Mouse (Mus musculus) heart, postnatal 0 days (tissue): ENCODE data around the gene Olfr1507. TPM values are rescaled to one million over a fixed set of nuclear protein-coding genes. Genes with fewer than 3 reads are reported as not detected.

Experiments used
- ATAC-seq: fragments of 200-750 bp; cut with Nextera tagmentation; 2 replicates; pipeline ENCODE4 v1.8.0; 2017; ENCODE audit warnings: low read depth, moderate number of reproducible peaks, moderate library complexity; ENCODE audit not compliant: insufficient read depth
- DNase-seq: peaks from one replicate; pipeline ENCODE4 v3.0.0-alpha.2; 2016; ENCODE audit warnings: low spot score
- H3K27ac ChIP-seq: fragments of 300-500 bp; sonication (generic); 2 replicates; pipeline ENCODE4 v1.5.1; 2014; ENCODE audit warnings: low read depth, mild to moderate bottlenecking
- H3K27me3 ChIP-seq: fragments of 300-500 bp; sonication (generic); 2 replicates; pipeline ENCODE4 v1.6.1; 2014; ENCODE audit warnings: low read length, mixed read lengths; ENCODE audit not compliant: control insufficient read depth, insufficient read depth
- H3K36me3 ChIP-seq: fragments of 300-500 bp; sonication (generic); replicated peaks from 2 replicates; pipeline ENCODE4 v1.6.1; 2014; ENCODE audit warnings: low read length, mixed read lengths; ENCODE audit not compliant: control insufficient read depth, insufficient read depth
- H3K4me1 ChIP-seq: fragments of 300-500 bp; sonication (generic); 2 replicates; pipeline ENCODE4 v1.6.1; 2014; ENCODE audit warnings: antibody characterized with exemption; ENCODE audit not compliant: control insufficient read depth, insufficient read depth
- H3K4me2 ChIP-seq: fragments of 300-500 bp; sonication (generic); 2 replicates; pipeline ENCODE4 v1.6.1; 2014; ENCODE audit warnings: low read depth, mild to moderate bottlenecking, low read length, moderate library complexity
- H3K4me3 ChIP-seq: fragments of 300-500 bp; sonication (generic); 2 replicates; pipeline ENCODE4 v1.5.1; 2014; ENCODE audit warnings: low read depth, low read length
- H3K9ac ChIP-seq: fragments of 300-500 bp; sonication (generic); replicated peaks from 2 replicates; pipeline ENCODE4 v1.6.1; 2014; ENCODE audit warnings: low read depth, low read length, mixed read lengths
- H3K9me3 ChIP-seq: fragments of 300-500 bp; sonication (generic); replicated peaks from 2 replicates; pipeline ENCODE4 v1.6.1; 2016; ENCODE audit warnings: low read length; ENCODE audit not compliant: control insufficient read depth
- CTCF ChIP-seq: IDR thresholded peaks from 2 replicates; pipeline ENCODE4 v1.5.1; 2016; ENCODE audit warnings: antibody characterized with exemption, control low read depth, low read depth
- EP300 ChIP-seq: IDR thresholded peaks from 2 replicates; pipeline ENCODE4 v1.6.1; 2016; ENCODE audit warnings: antibody characterized with exemption, low read depth
- WGBS: fragments of 180-500 bp; shearing (Covaris S2); extraction: QIAGEN DNeasy Blood & Tissue Kit; methylation state at CpG from one replicate; pipeline ENCODE4 v1.1.7; 2014; 5-methylcytosine and 5-hydroxymethylcytosine counted together
- polyA plus RNA-seq: library from polyadenylated mRNA; unstranded; fragments of >200 nt; fragmentation: Nextera tagmentation; extraction: Ambion mirVana; gene quantifications from 2 replicates; pipeline ENCODE4 v1.2.1, GENCODE M21; 2015
- total RNA-seq: library from RNA; depleted of rRNA; stranded (reverse); fragments of >200 nt; gene quantifications from 2 replicates; pipeline ENCODE4 v1.2.3, GENCODE M21; 2014; ENCODE audit warnings: low replicate concordance; rRNA removed

The Olfr1507 gene
- total RNA-seq = not detected in 2 replicates
- polyA plus RNA-seq = not detected in 2 replicates

DNA sequence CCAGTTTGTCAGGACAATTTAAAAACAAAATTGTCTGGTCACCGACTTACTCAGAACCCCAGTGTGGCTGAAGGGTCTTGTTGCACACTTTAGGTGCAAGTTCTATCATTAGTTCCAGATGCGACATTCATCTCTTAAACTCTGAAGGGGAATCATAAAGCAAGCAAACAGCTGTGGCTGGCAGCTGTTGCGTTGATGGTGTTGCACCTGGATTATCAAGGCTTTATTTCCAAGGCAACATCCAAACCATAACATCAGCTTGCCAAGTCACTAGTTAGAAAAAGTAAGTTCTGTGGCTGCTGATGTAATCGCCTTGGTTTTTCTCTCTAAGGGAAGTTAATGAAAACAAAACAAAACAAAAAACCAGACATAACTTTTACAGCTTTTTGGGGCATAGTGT is at the start of gene Olfr1507:
Gene Olfr1507, minus strand, starts transcription at position 234 of the 400 bp plus-strand sequence.
- H3K4me1 ChIP-seq = no peaks in the 10 kb centered on the region
- H3K36me3 ChIP-seq = no peaks in the 10 kb centered on the region
- WGBS = 67% methylated on average over 4 of the region's 4 CpGs
- H3K9me3 ChIP-seq = no peaks in the 10 kb centered on the region
- TF ChIP-seq EP300 (no peak), CTCF (no peak)
- H3K27me3 ChIP-seq = no peaks in the 10 kb centered on the region
- no peak within 1 kb of the TSS for H3K4me3 ChIP-seq
- no peak within 1 kb of the TSS for H3K27ac ChIP-seq
- H3K9ac ChIP-seq = no peak within 1 kb of the TSS
- no peak for ATAC-seq
- DNase-seq = no peak
- H3K4me2 ChIP-seq = no peak within 1 kb of the TSS

DNA sequence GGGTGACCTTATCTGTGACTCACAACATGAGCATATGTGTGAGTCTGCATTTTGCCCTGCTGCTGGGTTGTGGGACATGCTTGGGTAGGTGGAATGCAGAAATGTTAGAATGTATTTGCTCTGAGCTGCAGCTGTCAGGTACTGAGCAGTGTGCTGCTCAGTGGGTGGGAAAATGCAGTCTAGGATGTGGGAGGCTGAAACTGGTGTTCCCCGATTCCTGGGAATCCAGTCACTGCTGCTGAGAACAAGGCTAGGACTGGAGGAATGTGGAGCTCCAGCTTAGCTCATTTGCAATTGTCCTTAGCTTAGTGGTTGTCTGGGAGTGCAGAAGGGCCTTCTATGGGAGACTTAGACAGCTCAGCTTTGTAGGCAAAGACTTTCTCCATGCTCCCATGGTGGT is 37.8 kb upstream of the Olfr1507 start:
- 76% methylated on average over 1 of the region's 1 CpGs for WGBS
- DNase-seq = no peak
- Histone ChIP-seq H3K36me3 (no peaks in the 10 kb centered on the region), H3K9me3 (no peaks in the 10 kb centered on the region), H3K4me3 (no peak overlapping the region), H3K4me1 (no peaks in the 10 kb centered on the region), H3K27me3 (no peaks in the 10 kb centered on the region), H3K27ac (no peak overlapping the region), H3K4me2 (no peak overlapping the region), H3K9ac (no peak overlapping the region)
- ATAC-seq = no peak
- TF ChIP-seq EP300 (no peak), CTCF (no peak)

DNA sequence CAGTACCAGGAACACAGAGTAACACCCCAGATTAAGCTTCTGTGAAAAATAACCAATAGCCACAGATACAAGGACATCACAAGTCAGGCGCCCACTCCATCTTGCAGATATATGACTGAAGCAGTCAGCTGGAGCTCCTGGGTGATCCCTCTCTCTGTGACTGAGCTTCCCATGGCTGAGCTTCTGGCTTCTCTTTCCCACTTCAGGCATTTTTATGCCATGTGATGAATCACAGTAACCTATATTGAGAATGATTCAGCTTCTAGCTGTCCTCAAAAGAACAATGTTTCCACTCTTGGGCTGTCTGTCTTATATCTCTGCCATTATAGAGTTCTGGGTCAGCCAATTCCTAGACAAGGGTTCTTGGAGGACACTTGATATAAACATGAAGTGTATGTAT is 29.4 kb upstream of the Olfr1507 start:
- ATAC-seq (no peak), DNase-seq (no peak)
- Histone ChIP-seq H3K4me1 (no peaks in the 10 kb centered on the region), H3K4me3 (no peak overlapping the region), H3K27ac (no peak overlapping the region), H3K27me3 (no peaks in the 10 kb centered on the region), H3K4me2 (no peak overlapping the region), H3K36me3 (no peaks in the 10 kb centered on the region), H3K9ac (no peak overlapping the region), H3K9me3 (no peaks in the 10 kb centered on the region)
- 75% methylated on average over 1 of the region's 1 CpGs for WGBS
- no peak for TF ChIP-seq CTCF
- TF ChIP-seq EP300 = no peak

DNA sequence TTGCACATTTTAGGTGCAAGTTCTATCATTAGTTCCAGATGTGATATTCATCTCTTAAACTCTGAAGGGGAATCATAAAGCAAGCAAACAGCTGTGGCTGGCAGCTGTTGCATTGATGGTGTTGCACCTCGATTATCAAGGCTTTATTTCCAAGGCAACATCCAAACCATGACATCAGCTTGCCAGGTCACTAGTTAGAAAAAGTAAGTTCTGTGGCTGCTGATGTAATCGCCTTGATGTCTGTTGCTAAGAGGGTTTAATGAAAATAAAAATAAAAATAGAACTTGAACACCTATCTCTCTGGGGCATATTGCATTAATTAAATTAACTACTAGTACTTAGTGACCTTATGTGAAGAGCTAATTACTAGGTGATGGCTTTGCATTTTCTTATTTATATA is 28.2 kb downstream of the Olfr1507 start, which contains the start of gene Olfr1508:
Gene Olfr1508, minus strand, starts transcription at position 101 of the 400 bp plus-strand sequence.
- 54% methylated on average over 2 of the region's 2 CpGs for WGBS
- no peak within 1 kb of the TSS for H3K27ac ChIP-seq
- DNase-seq = no peak

DNA sequence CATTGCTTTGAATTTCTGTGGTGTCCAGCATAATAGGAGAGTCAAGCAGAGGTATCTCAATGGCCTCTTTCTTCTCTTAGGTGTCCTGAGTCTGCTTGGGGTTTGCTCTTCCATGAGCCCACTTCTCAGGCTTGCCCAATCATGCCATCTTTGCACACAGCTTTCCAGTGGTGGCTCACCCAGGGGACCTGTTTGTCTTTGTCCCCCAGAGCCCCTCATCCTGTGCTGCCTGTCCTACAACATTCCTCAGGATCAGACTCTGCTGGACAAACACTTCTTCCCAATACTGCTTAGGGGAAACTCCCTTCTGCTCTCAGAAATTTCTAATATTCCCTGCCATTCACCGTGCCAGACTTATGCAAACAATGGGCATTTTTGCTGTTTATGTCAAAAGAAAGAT is 29.8 kb downstream of the Olfr1507 start:
- Histone ChIP-seq H3K9ac (no peak overlapping the region), H3K27ac (no peak overlapping the region), H3K9me3 (no peaks in the 10 kb centered on the region), H3K4me3 (no peak overlapping the region), H3K36me3 (no peaks in the 10 kb centered on the region), H3K4me2 (no peak overlapping the region), H3K4me1 (no peaks in the 10 kb centered on the region), H3K27me3 (no peaks in the 10 kb centered on the region)
- DNase-seq (no peak), ATAC-seq (no peak)
- 77% methylated on average over 1 of the region's 1 CpGs for WGBS
- TF ChIP-seq CTCF (no peak), EP300 (no peak)

More for the DNA sequence above, 28.2 kb downstream of the Olfr1507 start, which contains the start of gene Olfr1508:
- ATAC-seq = no peak
- no peaks in the 10 kb centered on the region for H3K9me3 ChIP-seq
- no peak within 1 kb of the TSS for H3K4me3 ChIP-seq
- no peak within 1 kb of the TSS for H3K9ac ChIP-seq
- no peaks in the 10 kb centered on the region for H3K27me3 ChIP-seq
- H3K4me1 ChIP-seq = no peaks in the 10 kb centered on the region
- no peak within 1 kb of the TSS for H3K4me2 ChIP-seq
- no peaks in the 10 kb centered on the region for H3K36me3 ChIP-seq
- TF ChIP-seq EP300 (no peak), CTCF (no peak)

DNA sequence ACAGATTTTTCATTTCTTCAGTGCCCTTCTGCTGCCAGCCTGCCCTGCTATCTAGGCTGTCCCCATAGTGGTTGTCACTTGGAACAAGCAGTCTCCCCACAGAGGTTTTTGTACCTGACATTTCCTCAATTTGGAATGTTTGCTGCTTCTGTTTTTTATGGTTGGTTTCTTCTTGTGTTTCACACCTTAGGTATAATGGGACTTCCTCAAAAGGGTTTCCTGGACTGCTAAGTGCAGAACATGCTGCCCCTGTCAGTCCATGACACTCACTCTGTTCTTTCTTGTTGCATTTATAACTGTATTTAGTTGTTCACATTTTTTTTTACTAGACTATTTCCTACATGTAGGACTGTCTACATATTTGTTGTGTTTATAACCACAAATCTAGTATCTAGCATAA is 33.6 kb downstream of the Olfr1507 start:
- H3K4me2 ChIP-seq = no peak overlapping the region
- no peaks in the 10 kb centered on the region for H3K27me3 ChIP-seq
- DNase-seq (no peak), ATAC-seq (no peak)
- no peaks in the 10 kb centered on the region for H3K36me3 ChIP-seq
- H3K4me3 ChIP-seq = no peak overlapping the region
- no peak for TF ChIP-seq CTCF
- no peak for TF ChIP-seq EP300
- no peak overlapping the region for H3K27ac ChIP-seq
- no peak overlapping the region for H3K9ac ChIP-seq
- H3K9me3 ChIP-seq = 0 out of 2 replicates have a peak, but pooled peaks cover 6% of the 10 kb centered on the region
- H3K4me1 ChIP-seq = no peaks in the 10 kb centered on the region
